Mouse (Mus musculus) embryonic stem cell, embryonic (primary cell): ENCODE measurements around the gene Mgat1.
"Not testable (repeated sequence)": the region's sequence is repeated elsewhere in the genome, so short reads cannot be mapped to it uniquely, and the experiment has no call there.

Experiments used
- CTCF ChIA-PET, 4 experiments: fragments of 300-600 bp in 2 of 4; fragments of 350-600 bp in 2 of 4; sonication (Branson Sonifier 250); formaldehyde crosslinking; loops; one replicate each; lab custom pipeline; 2022; ENCODE audit warnings: inconsistent platforms in 2 of 4; lab: Charles Lee
- POLR2A ChIA-PET, 4 experiments: fragments of 300-600 bp in 2 of 4; fragments of 350-600 bp in 2 of 4; sonication (Branson Sonifier 250); formaldehyde crosslinking; loops; one replicate each; lab custom pipeline; 2022; ENCODE audit warnings: antibody characterized with exemption in 4 of 4, inconsistent platforms in 1 of 4; lab: Charles Lee

Gene Mgat1

DNA sequence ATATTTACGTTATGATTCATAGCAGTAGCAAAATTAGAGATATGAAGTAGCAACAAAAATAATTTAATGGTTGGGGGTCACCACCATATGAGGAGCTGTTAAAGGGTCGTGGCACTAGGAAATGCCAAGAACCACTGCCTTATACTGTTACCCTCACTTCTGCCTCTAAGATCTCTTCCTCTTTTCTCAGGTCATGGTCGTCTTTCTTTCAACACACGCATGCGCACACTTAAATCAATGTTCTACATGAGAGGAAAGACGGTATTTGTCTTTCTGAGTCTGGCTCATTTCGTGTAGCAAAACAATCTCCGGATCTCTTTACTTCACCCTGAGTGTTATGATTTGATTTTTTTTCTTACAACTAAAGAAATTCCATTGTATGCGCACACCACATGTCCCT lies 25.8 kb downstream of the Mgat1 start:
- ChIA-PET CTCF (no interaction called here), POLR2A (interaction anchor here in 1 of 4 experiments (0.7 to 1.2 kb wide), 2 partner anchors 67 to 69 kb away, joined by 3 read pairs; partner anchors contain the start of gene Zfp62)

DNA sequence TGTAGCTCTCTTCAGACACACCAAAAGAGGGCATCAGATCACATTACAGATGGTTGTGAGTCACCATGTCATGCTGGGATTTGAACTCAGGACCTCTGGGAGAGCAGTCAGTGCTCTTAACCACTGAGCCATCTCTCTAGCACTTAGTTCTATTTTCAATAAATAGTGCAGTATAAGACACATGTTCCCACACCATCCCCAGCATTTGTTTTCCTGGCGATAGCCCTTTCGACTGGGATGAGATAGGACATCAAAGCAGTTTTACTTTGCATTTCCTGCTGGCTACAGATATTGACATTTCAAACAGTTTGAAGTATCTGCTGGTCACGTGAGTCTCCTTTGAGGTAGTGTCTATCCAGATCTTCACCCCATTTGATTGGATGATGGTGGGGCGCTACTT lies 26.4 kb downstream of the Mgat1 start:
- CTCF ChIA-PET = no interaction called here
- POLR2A ChIA-PET = no interaction called here

DNA sequence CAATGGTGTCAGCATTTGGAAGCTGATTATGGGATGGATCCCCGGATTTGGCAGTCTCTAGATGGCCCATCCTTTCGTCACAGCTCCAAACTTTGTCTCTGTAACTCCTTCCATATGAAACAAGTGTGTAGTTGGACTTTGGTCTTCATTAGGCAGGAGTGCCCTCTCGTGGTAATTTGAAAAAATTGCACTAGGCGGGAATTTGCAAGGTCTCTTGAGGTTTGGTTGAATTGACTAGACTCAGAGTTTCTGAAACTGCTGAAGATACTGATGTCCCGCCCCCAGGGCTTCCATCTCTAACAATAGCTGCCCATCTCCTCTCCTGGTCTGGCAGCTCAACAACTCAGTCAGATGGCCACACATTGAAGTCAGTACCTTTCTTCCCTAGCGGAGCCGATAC lies 27.3 kb downstream of the Mgat1 start:
- POLR2A ChIA-PET = interaction anchor here in 1 of 4 experiments (0.9 to 1.0 kb wide), 2 partner anchors 10 to 69 kb away, joined by 3 read pairs; partner anchors contain the start of gene Zfp62
- CTCF ChIA-PET = interaction anchor here (0.5 to 1.0 kb wide), 9 partner anchors 10 to 1182 kb away, joined by 3 to 6 read pairs (median 3); partner anchors contain the start of genes Btnl9 (in 1 of the 4) and Mgat1 (in 1 of the 4)

DNA sequence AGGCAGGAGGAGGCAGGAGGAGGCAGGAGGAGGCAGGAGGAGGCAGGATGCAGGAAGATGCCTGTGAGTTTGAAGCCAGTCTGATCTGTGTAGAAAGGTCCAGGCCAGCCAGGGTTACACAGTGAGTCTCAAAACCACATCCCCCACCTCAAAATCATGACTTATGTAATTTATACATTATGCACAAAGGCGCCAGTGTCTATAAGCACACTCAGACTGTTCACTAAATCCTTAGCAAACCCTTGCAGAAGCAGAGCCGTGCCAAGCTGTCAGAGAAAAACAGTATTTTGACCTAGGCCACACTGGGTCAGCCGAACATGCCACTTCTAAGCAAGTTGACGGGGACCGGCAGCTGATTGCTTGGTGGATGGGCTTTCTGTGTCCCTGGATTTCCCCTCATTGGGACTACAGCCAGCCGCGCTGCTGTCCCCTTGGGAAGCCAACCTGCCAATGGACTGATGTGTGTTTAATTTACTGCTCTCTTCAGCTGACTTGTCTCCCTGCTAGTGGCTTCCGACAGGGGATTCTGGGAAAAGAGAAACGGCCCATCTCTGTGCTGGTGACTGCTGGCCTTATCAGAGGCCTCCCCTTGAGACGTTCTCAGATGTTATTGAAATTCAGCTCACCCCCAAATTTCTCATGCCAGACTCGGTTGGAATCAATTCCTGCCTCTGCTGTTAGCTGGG lies 30.0 kb downstream of the Mgat1 start:
- POLR2A ChIA-PET = interaction anchor here in 1 of 4 experiments (0.6 kb wide), 1 partner anchor 70 kb away, joined by 4 read pairs; no protein-coding TSS in a partner anchor
- CTCF ChIA-PET = interaction anchor here in 1 of 4 experiments (0.8 kb wide), 1 partner anchor 170 kb away, joined by 4 read pairs; no protein-coding TSS in a partner anchor

DNA sequence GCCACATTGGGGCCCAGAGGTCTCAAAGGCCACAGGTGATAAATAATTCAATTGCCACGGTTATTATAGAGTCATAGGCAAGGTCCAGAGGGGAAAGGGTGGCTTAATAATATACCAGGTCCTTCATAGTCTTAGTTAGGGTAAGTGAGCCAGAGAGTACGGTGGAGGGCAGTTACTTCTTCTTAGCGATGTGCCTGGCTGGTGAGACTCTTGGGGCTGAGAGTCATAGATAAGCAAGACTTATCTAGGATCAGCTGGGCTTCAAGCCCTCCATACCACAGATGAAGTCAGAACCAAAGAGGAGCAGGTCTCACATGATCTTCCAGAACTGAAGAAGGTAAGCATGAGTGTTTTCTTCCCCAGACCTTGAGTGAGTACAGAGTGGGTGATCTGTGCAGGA lies 34.2 kb downstream of the Mgat1 start, which contains the start of gene Olfr1393:
Gene Olfr1393 (plus strand): TSS at position 83 of the 400 bp plus-strand sequence.
- POLR2A ChIA-PET = no interaction called here
- CTCF ChIA-PET = no interaction called here

DNA sequence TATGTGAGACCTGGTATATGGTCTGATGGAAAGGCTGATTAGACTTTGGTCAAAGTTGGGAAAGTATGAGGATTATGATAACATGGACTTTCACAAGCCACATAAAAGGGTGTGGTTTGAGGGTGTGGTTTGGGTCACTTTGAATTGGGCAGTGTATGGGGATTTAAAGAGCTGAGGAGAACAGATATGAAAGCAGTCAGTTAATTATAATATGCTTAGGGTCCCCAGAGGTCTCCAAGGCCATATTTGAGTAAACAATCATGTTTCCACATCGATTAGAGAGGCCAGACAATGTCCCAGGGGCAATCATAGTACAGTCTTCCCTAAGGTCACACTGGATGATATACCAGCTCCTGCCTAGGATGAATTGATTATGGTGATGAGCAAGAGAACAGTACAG lies 41.0 kb downstream of the Mgat1 start, which contains the start of gene Olfr1392:
Gene Olfr1392 (plus strand): TSS at position 301 of the 400 bp plus-strand sequence.
- POLR2A ChIA-PET = not testable (repeated sequence)

DNA sequence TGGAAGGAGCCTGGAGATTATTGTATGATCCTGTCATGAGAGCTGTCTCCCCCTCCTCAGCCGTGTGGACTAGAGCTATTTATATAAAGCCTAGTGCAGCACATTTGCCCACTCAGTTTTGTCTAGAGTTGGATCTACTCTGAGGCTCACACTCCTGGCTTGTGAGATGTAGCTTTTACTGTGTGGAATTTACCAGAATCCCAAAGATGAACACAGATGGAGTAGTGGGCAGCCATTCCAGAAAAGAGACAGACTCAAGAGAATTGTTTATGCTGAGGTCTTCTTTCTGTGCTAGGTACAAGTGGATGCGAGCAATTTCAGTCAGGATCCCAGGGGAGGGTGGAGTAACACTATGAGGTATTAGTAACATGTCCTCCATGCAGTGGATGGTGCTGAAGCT lies 43.3 kb downstream of the Mgat1 start:
- ChIA-PET CTCF (interaction anchor here in 1 of 4 experiments (0.6 kb wide), 1 partner anchor 321 kb away, joined by 3 read pairs; no protein-coding TSS in a partner anchor), POLR2A (no interaction called here)

More for the DNA sequence above, 41.0 kb downstream of the Mgat1 start, which contains the start of gene Olfr1392:
- CTCF ChIA-PET = not testable (repeated sequence)

DNA sequence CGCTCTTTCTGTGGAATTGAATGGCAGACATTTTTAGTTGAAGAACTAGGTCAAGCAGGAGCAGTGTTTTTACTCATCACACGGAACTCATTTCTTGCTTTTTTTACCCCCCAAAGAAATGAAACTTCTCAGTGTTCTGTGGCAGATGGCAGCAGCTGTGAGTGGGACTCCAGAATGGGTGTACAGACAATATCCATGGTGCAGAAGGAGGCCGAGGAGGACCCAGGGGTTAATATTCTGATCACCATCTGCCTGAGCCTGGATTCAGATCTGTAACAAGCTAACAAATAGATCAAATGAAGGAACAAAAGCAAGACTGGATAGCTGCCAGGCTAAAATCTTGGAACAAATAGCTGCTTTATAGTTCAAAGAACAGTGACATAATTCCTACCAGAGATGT lies 48.8 kb downstream of the Mgat1 start:
- ChIA-PET POLR2A (no interaction called here), CTCF (no interaction called here)

DNA sequence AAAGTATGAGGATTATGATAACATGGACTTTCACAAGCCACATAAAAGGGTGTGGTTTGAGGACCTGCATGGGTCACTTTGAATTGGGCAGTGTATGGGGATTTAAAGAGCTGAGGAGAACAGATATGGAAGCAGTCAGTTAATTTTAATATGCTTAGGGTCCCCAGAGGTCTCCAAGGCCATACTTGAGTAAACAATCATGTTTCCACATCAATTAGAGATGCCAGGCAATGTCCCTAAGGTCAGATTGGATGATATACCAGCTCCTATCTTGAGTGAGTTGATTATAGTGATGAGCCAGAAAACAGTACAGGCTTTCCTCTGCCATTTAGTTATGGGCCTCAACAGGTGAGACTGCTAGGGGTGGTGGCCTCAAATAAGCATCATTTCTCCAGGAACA lies 60.5 kb downstream of the Mgat1 start, which contains the start of gene Olfr10:
Gene Olfr10 (plus strand): TSS at position 301 of the 400 bp plus-strand sequence.
- ChIA-PET POLR2A (no interaction called here), CTCF (no interaction called here)

DNA sequence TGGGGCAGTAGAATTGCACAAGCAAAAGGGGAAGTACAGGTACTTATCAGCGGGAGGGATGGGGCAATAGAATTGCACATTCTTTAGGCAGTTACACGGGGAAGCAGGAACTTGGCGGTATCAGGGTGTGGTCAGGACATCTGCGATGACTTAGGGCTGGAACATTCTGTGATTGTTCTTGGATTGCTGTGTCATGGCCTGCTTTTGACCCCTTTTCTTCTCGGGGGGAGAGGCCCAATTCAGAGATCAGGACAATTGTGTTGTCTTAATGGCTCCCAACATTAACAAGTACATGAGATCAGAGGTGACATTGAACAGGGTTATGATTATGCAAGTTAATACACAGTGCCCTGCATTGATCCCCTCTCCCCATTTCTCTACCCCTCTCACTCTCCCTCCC lies 64.6 kb downstream of the Mgat1 start:
- CTCF ChIA-PET, POLR2A ChIA-PET: not testable (repeated sequence)
